Mouse (Mus musculus) cerebellum, adult 2 months (tissue): ENCODE measurements around the gene Zfp36. TPM values are rescaled to one million over a fixed set of nuclear protein-coding genes. Genes with fewer than 3 reads are reported as not detected.

Source experiments
- DNase-seq, 2 experiments: peaks; one replicate each; pipeline ENCODE4 v3.0.0; 2021
- H3K27ac ChIP-seq: fragments of 200-500 bp; 2 replicates; pipeline ENCODE4 v1.5.1; 2012; ENCODE audit warnings: low read length, control low read depth, inconsistent platforms; ENCODE audit not compliant: insufficient read depth
- H3K27me3 ChIP-seq: fragments of 200-500 bp; 2 replicates; pipeline ENCODE4 v1.6.1; 2012; ENCODE audit warnings: inconsistent platforms, mild to moderate bottlenecking, low read length, moderate library complexity; ENCODE audit not compliant: control insufficient read depth, insufficient read depth
- H3K4me1 ChIP-seq: fragments of 200-500 bp; 2 replicates; pipeline ENCODE4 v1.6.1; 2011; ENCODE audit warnings: low read length; ENCODE audit not compliant: control insufficient read depth, insufficient read depth
- H3K4me3 ChIP-seq: fragments of 200-500 bp; replicated peaks from 2 replicates; pipeline ENCODE3; 2011; ENCODE audit warnings: mild to moderate bottlenecking, low read depth, low read length, control low read depth; ENCODE audit not compliant: insufficient read depth
- CTCF ChIP-seq: fragments of 200-500 bp; IDR thresholded peaks from 2 replicates; pipeline ENCODE4 v1.5.1; 2011; ENCODE audit warnings: low read depth, mild to moderate bottlenecking, control low read depth, low read length, moderate library complexity, borderline replicate concordance; ENCODE audit not compliant: insufficient read depth
- POLR2A ChIP-seq: fragments of 200-500 bp; IDR thresholded peaks from 2 replicates; pipeline ENCODE4 v1.6.1; 2011; ENCODE audit warnings: low read length, control low read depth, borderline replicate concordance; ENCODE audit not compliant: insufficient read depth
- WGBS: fragments of 180-500 bp; shearing (Covaris S2); methylation state at CpG from one replicate; pipeline ENCODE4 v1.1.7; 2018; 5-methylcytosine and 5-hydroxymethylcytosine counted together
- polyA plus RNA-seq: library from polyadenylated mRNA; depleted of rRNA; stranded (reverse); fragments of >200 nt; gene quantifications from 2 replicates; pipeline ENCODE4 v1.2.3, GENCODE M21; 2012; rRNA removed

Gene Zfp36
- 3.7 and 3.9 TPM in 2 replicates for polyA plus RNA-seq

DNA sequence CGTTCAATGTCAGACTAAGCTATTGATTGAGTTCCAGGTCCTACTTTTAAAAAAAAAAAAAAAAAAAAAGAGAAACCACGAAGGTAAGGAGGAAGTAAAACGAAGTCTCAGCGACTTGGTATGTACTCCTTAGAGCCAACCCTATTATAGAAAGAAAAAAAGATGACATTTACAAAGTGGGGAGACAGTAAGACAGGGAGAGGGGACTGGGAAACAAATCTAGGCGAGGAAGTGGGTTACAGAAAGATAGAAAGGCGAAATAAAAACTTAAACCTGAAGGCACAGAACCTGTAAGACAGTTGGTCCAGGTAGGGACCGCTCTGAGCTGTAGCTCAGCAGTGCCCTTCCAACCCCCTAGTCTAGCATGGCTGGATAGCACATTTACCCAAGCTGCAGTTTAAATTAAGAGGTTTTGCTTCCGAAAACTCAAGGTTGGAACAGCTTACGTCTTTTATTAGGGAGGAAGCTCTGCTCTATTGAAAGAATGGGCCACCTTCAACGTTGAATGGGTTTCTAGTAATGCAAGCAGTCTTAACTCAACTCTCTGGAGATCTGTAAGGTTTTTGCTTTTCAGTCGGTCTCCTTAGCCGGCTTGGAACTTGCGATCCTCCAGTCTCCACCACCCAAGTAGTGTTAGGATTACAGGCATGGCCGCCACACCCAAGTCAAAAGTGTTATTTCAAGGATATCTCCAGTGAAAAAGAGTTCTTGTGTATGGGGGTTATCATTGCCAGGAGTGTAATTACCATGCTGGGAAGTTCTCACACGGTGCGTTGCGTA, at the start of gene Zfp36:
Gene Zfp36 (minus strand): TSS at position 17 of the 780 bp plus-strand sequence.
- TF ChIP-seq POLR2A, result no peak
- TF ChIP-seq CTCF, result no peak
- Histone ChIP-seq H3K27me3 (no peaks in the 10 kb centered on the region), H3K4me3 (peak within 1 kb of the TSS; percentile 66), H3K27ac (peak within 1 kb of the TSS; percentile 88), H3K4me1 (peaks cover 13% of the 10 kb centered on the region)
- DNase-seq, result no peak
- WGBS, result 71% methylated on average over 17 of the region's 17 CpGs

DNA sequence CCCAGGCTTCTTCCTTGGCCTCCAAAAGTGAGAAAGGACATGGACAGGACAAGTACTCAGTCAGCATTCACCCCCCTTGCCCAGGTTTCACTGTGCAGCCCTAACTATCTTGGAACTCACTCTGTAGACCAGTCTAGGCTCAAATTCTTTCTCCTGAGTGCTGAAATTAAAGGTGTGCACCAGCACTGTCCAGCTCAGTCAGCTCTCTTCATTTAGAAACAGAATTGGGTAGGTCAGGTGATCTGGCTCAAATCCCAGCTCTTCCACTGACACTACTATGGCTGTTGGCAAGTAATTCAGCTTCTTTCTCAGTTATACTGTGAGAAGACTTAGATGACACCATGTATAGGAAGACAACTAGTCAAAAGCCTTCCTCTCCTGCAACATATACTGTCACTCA, 47.7 kb upstream of the Zfp36 start:
- DNase-seq, result peak in 1 of 2 experiments; percentile 59
- H3K27me3 ChIP-seq, result no peaks in the 10 kb centered on the region
- no peak overlapping the region for H3K27ac ChIP-seq
- peaks cover 3% of the 10 kb centered on the region; the same call in 1 of the 2 replicates for H3K4me1 ChIP-seq
- H3K4me3 ChIP-seq, result no peak overlapping the region
- no peak for TF ChIP-seq CTCF
- TF ChIP-seq POLR2A, result no peak

DNA sequence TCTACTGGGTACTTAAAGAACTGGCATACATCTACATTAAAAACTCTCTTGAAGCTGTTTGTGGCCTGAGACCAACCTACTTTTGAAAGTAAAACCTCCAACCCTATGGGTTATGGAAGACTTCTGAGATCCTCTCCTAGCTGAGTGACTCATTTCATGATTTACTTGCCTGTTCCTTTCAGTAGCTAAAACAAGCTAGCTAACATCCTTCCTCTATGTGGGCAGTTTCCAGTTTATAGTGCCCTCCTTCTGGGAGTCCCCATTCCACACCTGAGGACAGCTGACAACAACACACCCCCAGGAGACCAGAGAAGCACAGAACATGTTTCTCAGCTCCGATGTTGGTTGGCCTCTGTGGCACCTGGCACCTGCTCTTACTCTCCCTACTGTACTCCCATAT, 43.0 kb upstream of the Zfp36 start:
- DNase-seq, result no peak
- Histone ChIP-seq H3K27me3 (no peaks in the 10 kb centered on the region), H3K4me1 (peaks cover 3% of the 10 kb centered on the region; the same call in 1 of the 2 replicates), H3K27ac (no peak overlapping the region), H3K4me3 (no peak overlapping the region)
- TF ChIP-seq CTCF, result no peak
- TF ChIP-seq POLR2A, result no peak
- WGBS, result 73% methylated on average over 1 of the region's 1 CpGs

DNA sequence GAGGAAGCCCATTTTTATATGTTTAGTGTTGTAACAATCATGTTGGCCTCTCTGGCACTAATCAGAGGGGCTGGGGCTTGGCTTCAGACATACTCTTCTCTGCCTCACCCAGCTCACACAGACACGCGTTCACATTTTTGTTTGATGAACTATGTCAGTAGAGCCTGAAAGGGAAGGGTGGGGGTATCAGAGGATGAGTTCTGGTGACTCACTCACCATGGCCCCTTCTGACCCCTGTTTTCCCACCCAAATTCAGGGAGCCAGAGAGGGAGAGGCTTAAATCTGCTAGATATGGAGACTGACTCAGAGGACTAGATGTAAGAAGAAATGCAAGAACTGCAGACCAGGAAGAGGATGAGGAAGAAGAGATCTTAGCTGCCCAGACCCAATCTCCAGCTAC, 39.4 kb upstream of the Zfp36 start:
- WGBS, result 85% methylated on average over 2 of the region's 2 CpGs
- Histone ChIP-seq H3K27ac (no peak overlapping the region), H3K27me3 (no peaks in the 10 kb centered on the region), H3K4me3 (no peak overlapping the region), H3K4me1 (no peaks in the 10 kb centered on the region; the same call in 1 of the 2 replicates)
- TF ChIP-seq POLR2A, result no peak
- no peak for TF ChIP-seq CTCF
- DNase-seq, result no peak

- H3K4me3 ChIP-seq, result no peak overlapping the region
- WGBS, result 37% methylated on average over 8 of the region's 8 CpGs
- DNase-seq, result peak in 1 of 2 experiments; percentile 34
These were observed 38.1 kb upstream of the Zfp36 start for GRCm38 (mm10) chr7:28418096-28418670.

DNA sequence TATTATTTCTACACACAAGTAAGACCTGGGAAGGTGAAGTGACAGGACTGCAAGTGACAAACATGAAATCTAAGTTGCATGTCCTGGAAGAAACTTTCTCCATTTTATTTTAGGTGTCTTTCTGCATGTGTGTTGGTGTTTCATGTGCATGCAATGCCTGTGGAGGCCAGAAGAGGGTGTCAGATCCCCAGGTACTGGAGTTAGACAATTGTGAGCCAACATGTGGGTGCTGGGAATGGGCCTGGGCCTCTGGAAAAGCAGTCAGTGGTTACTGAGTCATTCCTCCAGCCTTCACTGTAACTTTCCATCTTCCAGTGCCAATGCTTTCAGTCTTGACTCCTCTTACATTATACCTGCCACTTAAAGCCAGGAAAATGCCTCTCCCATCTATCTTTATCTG, 37.3 kb upstream of the Zfp36 start:
- Histone ChIP-seq H3K4me1 (no peaks in the 10 kb centered on the region; the same call in 1 of the 2 replicates), H3K27ac (no peak overlapping the region), H3K27me3 (no peaks in the 10 kb centered on the region), H3K4me3 (no peak overlapping the region)
- DNase-seq, result no peak
- no peak for TF ChIP-seq CTCF
- no peak for TF ChIP-seq POLR2A

More at GRCm38 (mm10) chr7:28418096-28418670, 38.1 kb upstream of the Zfp36 start:
- TF ChIP-seq CTCF (no peak), POLR2A (no peak)
- no peak overlapping the region for H3K27ac ChIP-seq
- H3K4me1 ChIP-seq, result no peaks in the 10 kb centered on the region; the same call in 1 of the 2 replicates
- no peaks in the 10 kb centered on the region for H3K27me3 ChIP-seq

DNA sequence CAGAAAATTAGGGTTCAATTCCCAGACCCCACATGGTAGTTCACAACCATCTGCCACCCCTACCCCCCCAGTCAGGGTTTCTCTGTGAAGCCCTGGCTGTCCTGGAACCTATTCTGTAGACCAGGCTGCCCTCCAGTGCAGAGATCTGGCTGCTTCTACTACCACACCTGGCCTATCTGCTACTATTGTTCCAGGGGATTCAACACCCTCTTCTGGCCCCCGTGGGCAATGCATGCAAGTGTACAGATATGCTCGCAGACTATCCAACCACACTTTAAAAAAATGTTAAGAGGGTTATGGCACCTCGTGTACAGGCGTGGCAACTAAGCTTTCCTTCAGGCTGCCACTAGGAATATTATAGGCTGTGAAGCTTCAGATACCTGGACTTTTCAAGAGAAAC, 32.8 kb upstream of the Zfp36 start:
- WGBS, result 88% methylated on average over 4 of the region's 4 CpGs
- H3K27me3 ChIP-seq, result no peaks in the 10 kb centered on the region
- no peak for DNase-seq
- H3K27ac ChIP-seq, result no peak overlapping the region
- no peak overlapping the region for H3K4me3 ChIP-seq
- no peak for TF ChIP-seq POLR2A
- no peak for TF ChIP-seq CTCF
- no peaks in the 10 kb centered on the region for H3K4me1 ChIP-seq

DNA sequence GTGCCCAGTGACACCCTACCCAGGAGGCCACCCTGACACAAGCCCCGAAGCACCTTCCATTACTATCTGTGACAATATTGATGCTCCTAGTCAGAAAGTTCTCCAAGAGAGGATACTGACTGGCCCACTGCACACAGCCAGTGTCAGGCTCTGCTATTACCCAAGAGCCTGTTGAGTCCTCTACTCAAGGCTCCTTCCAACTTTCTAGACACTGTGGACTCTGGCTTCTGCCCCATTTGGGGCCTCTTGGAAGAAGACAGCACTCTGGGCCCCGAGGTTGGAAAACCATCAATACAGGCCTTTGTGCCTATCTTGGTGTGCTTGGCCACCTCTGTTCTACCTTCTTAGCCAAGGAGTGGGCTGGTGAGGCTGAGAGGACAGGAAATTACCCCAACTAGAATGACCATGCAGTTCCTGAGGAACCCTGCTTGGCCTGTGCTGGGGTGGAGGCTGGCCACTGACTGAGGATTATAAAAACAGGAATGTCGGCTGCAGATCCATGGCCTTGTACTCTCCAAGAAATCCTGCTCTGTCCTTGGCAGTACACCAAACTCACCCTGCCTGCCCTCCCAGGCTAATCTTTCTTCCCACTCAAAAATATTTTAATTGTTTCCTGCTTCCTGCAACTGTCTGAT, 30.9 kb upstream of the Zfp36 start:
- H3K4me3 ChIP-seq, result no peak overlapping the region
- no peaks in the 10 kb centered on the region for H3K27me3 ChIP-seq
- H3K4me1 ChIP-seq, result no peaks in the 10 kb centered on the region
- 60% methylated on average over 3 of the region's 3 CpGs for WGBS
- no peak for TF ChIP-seq POLR2A
- peak in 1 of 2 experiments; percentile 38 for DNase-seq
- H3K27ac ChIP-seq, result no peak overlapping the region
